Mouse (Mus musculus) gastrocnemius, adult 2 months (tissue): ENCODE results near the gene Upk1a. TPM values are rescaled to one million over a fixed set of nuclear protein-coding genes. Genes with fewer than 3 reads are reported as not detected.

Experiments used
- DNase-seq: peaks from one replicate; pipeline ENCODE4 v3.0.0; 2022
- H3K27ac ChIP-seq: fragments of 200-600 bp; 2 replicates; pipeline ENCODE4 v1.8.1; 2022; ENCODE audit warnings: mild to moderate bottlenecking
- H3K4me3 ChIP-seq: fragments of 200-600 bp; 2 replicates; pipeline ENCODE4 v1.8.1; 2022; ENCODE audit warnings: mild to moderate bottlenecking, moderate library complexity
- CTCF ChIP-seq: fragments of 200-600 bp; IDR thresholded peaks from 2 replicates; pipeline ENCODE4 v1.8.1; 2022; ENCODE audit warnings: antibody characterized with exemption, mild to moderate bottlenecking, moderate library complexity
- intact Hi-C: fragments of 180-260 bp; cut with DNase I; formaldehyde crosslinking; loops from one replicate; pipeline ENCODE4 v1.15.1; 2025
- long read RNA-seq, 2 experiments: library from polyadenylated mRNA; stranded (forward); transcript quantifications; one replicate each; pipeline ENCODE4 v2.0.0; 2021
- total RNA-seq, 2 experiments: library from RNA; stranded (reverse); gene quantifications; 2 replicates each; pipeline ENCODE4 v1.2.3; 2021

Upk1a gene
- under 1 TPM in 1 of 2 experiments, not detected in 1; 0.17 TPM for total RNA-seq
- long read RNA-seq, experiment 1, result 0 reads
- long read RNA-seq, experiment 2, result 0 reads

DNA sequence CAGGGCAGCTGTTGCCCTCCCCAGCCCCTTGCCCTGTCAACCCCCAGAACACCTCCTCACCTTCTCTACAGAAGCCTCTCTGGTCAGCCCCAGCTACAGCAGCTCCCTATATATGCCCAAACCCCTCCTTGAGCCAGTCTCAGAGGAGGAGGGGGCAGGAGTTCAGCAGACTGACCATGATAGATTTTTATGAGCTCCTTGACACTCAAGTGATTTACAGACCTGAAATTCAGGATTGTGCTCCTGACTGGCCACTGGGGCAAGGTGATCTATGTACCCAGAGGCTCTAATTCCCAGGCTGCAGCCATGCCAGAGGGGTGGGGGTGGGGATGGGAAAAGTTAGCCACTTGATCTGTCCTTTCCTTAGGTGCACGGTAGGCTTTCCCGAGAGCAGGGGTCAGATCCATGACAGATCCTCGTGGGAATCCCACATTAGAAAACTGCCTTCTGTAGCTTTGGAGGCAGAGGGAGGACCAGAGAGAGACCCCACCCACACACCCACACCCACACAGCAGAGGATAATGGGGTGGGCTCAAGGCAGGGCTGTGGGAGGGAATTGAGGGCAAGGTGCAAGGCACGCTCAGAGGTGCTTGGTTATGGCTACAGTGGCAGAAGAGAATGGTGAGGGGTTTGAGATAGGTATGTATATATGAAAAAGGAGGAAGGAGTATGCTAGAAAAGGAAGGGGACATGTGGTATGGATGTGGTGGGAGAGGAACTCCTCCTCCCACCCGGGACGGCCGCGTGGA is at the start of gene Upk1a:
TSS of gene Upk1a (minus strand) at position 194 of the 749 bp plus-strand sequence.
- no peak for TF ChIP-seq CTCF
- no peak for DNase-seq
- Histone ChIP-seq H3K4me3 (no peak within 1 kb of the TSS), H3K27ac (no peak within 1 kb of the TSS)
- intact Hi-C loops, result loop anchor here (1.0 kb wide), 1 partner anchor 24 kb away; no protein-coding TSS in a partner anchor

DNA sequence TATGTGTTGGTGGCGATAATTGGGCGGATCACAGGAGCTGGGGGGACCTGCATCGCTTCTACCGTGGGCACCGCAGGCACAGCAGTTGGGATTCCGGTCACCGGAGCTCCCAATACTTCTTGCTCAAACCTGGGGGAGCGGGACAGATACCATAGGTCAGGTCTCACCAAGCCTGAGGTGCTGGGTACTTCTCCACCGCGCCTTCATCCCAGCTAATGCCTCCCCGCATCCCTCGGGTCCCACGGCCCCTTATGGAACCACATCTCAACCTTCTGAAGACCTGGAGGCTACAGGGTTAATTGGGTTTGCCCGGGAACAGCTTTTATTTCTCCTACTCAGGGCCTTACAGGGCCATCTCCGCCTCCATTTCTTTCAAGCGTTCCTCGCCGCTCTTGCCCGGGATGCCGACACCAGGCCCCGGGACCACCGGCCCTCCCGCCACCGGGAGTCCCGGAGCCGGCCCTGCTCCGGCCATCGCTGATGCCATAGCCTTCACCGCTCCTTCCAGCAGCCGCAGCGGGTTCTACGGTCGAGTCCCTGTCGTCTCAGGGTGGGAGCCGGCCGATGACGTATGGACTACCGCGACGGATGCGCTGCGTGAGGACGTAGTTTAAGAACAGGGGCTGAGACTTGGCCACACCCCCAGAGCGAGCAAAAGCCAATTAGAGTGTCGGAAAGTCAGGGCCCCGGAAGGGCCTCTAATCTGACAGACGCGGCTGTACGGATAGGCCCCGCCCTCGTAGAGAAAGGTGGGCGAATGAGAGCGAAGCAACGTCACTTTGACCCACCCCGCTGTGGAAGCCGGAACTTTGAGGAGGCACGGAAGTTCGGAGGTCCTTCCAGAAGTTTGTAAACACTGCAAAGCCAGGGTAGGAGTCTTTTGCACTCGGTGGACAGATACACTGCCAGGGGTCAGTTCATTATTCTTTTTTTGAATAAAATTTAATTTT is 37.2 kb upstream of the Upk1a start, which contains the start of gene Rbm42:
TSS of gene Rbm42 (minus strand) at position 727 of the 950 bp plus-strand sequence.
- intact Hi-C loops, result loop anchor here (5.0 kb wide), 1 partner anchor 77 kb away; the partner anchor contains the start of gene Tmem147
- peak within 1 kb of the TSS; percentile 94 for H3K27ac ChIP-seq
- no peak for TF ChIP-seq CTCF
- peak; percentile 99 for DNase-seq
- peak within 1 kb of the TSS; percentile 81 for H3K4me3 ChIP-seq

- intact Hi-C loops, result no loop called here
- no peak for DNase-seq
- Histone ChIP-seq H3K27ac (no peak overlapping the region), H3K4me3 (no peak overlapping the region)
- no peak for TF ChIP-seq CTCF
Measured at GRCm38 (mm10) chr7:30639083-30639482, 26.4 kb upstream of the Upk1a start.

- intact Hi-C loops, result no loop called here
- TF ChIP-seq CTCF, result no peak
- Histone ChIP-seq H3K4me3 (no peak overlapping the region), H3K27ac (no peak overlapping the region)
- DNase-seq, result no peak
Measured at GRCm38 (mm10) chr7:30636395-30636794, 23.7 kb upstream of the Upk1a start.

- no peak for TF ChIP-seq CTCF
- no peak for DNase-seq
- H3K4me3 ChIP-seq, result no peak within 1 kb of the TSS
- no peak within 1 kb of the TSS for H3K27ac ChIP-seq
- intact Hi-C loops, result no loop called here
Measured at GRCm38 (mm10) chr7:30635752-30636151, 23.1 kb upstream of the Upk1a start, which contains the start of gene Etv2. TSS of gene Etv2 (minus strand) at chr7:30635852.

DNA sequence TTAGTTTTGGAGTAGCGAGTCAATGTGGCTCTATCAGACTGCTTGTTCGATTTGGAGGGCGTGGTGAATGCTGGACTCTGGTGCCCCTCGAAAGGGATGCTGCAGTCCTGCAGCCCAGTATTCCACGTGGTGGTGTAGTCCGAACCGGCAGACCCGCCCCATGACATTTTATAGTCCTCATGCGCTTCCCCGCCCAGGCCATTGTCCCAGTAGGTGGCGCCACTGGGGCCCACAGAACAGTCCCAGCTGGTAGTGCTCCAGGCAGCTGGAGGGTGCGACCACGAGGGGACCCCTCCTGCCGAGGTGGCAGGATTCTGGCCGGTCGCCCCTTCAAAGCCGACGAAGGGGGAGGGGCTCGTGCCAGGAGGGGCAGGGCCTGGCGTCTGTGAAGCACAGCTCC is 22.0 kb upstream of the Upk1a start:
- intact Hi-C loops, result no loop called here
- Histone ChIP-seq H3K27ac (no peak overlapping the region), H3K4me3 (no peak overlapping the region)
- DNase-seq, result peak; percentile 39
- peak; percentile 42 for TF ChIP-seq CTCF

DNA sequence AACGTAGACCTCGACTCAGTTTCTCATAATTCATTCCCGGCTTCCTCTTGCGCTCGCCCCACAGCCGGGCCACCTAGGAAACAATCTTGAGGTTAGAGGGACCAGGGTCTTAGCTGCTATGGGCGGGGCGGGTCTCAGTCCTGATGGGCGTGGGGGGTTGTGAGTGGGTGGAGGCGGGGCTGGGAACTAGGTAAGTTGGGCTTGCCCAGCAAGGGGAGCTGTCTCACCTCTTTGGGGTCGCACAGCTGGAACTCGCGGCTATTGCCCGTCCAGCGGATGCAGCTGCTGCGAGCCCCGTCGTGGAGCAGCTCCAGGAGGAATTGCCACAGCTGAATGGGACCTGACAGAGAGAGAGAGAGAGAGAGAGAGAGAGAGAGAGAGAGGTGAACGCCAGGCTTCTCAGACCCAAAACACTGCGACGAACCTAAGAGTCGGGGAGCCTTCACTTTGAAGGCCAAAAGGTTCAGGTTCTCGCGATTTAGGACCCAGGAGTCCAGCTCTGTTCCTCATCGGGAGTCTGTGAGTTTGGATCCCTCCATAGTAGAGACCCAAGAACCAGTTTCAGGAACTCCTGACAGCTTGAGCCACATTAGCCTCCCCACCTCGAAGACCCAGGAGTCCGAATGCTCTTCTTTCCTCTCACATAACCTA is 21.2 kb upstream of the Upk1a start:
- Histone ChIP-seq H3K4me3 (no peak overlapping the region), H3K27ac (no peak overlapping the region)
- intact Hi-C loops, result no loop called here
- no peak for TF ChIP-seq CTCF
- no peak for DNase-seq

DNA sequence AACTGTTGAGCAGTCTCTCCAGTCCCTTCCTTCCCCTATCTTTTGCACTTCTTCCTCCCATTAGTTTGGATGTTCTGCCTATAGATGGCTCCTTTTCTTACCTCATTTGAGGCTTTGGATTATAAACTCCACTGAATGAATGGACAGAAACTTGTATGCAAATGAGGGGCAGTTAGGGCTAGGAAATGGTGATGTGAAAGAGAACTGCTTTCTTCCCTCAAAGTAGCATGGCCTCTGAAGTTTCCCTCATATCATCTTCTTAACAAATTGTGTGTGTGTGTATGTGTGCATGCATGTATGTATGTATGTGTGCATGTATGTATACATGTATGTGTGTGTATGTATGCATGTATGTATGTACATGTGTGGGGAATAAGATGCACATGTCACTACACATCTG is 16.4 kb upstream of the Upk1a start:
- no peak for TF ChIP-seq CTCF
- Histone ChIP-seq H3K27ac (no peak overlapping the region), H3K4me3 (no peak overlapping the region)
- intact Hi-C loops, result loop anchor here (10.0 kb wide), 1 partner anchor 326 kb away; the partner anchor contains the start of gene Usf2
- no peak for DNase-seq

- Histone ChIP-seq H3K4me3 (no peak overlapping the region; the same call in 1 of the 2 replicates), H3K27ac (peak overlapping the region; percentile 92)
- intact Hi-C loops, result loop anchor here (10.0 kb wide), 1 partner anchor 328 kb away; the partner anchor contains the start of gene Usf2
- no peak for DNase-seq
- no peak for TF ChIP-seq CTCF
Measured at GRCm38 (mm10) chr7:30626647-30627046, 14.0 kb upstream of the Upk1a start.

GRCm38 (mm10) chr7:30625530-30626384 is 13.1 kb upstream of the Upk1a start, which contains the start of gene Cox6b1:
TSS of gene Cox6b1 (minus strand) at chr7:30626151.
- peak; percentile 92 for DNase-seq
- Histone ChIP-seq H3K27ac (peak within 1 kb of the TSS; percentile 92), H3K4me3 (peak within 1 kb of the TSS; percentile 89)
- intact Hi-C loops, result loop anchor here (10.0 kb wide), 1 partner anchor 329 kb away; the partner anchor contains the start of gene Usf2
- TF ChIP-seq CTCF, result no peak

GRCm38 (mm10) chr7:30619202-30619601 is 6.6 kb upstream of the Upk1a start:
- peak; percentile 34 for DNase-seq
- peak; percentile 68 for TF ChIP-seq CTCF
- H3K4me3 ChIP-seq, result no peak overlapping the region
- intact Hi-C loops, result no loop called here
- H3K27ac ChIP-seq, result no peak overlapping the region
